Mouse (Mus musculus): ENCODE data around the gene Gm6309.
"Not testable (repeated sequence)": the region's sequence is repeated elsewhere in the genome, so short reads cannot be mapped to it uniquely, and the experiment has no call there.

Gm6309 gene

GRCm38 (mm10) chr5:146170621-146171020, at the start of gene Gm6309:
Gene Gm6309, minus strand, starts transcription at chr5:146170721.
- not testable (repeated sequence) for DNase-seq (ENCODE audit: low read depth, low spot score)

- DNase-seq (ENCODE audit: low read depth, low spot score) = no peak
Observed at GRCm38 (mm10) chr5:146205537-146205936, 35.0 kb upstream of the Gm6309 start.

- DNase-seq (ENCODE audit: low read depth, low spot score) = no peak
Observed at GRCm38 (mm10) chr5:146203921-146204320, 33.4 kb upstream of the Gm6309 start.

GRCm38 (mm10) chr5:146200580-146200979, 30.1 kb upstream of the Gm6309 start:
- DNase-seq (ENCODE audit: low read depth, low spot score) = no peak

GRCm38 (mm10) chr5:146199540-146199939, 29.0 kb upstream of the Gm6309 start:
- DNase-seq (ENCODE audit: low read depth, low spot score) = no peak

GRCm38 (mm10) chr5:146199073-146199472, 28.6 kb upstream of the Gm6309 start:
- no peak for DNase-seq (ENCODE audit: low read depth, low spot score)

- DNase-seq (ENCODE audit: low read depth, low spot score) = no peak
Observed at GRCm38 (mm10) chr5:146193360-146193759, 22.8 kb upstream of the Gm6309 start.

GRCm38 (mm10) chr5:146190501-146191269, 20.2 kb upstream of the Gm6309 start:
- no peak for DNase-seq (ENCODE audit: low read depth, low spot score)

GRCm38 (mm10) chr5:146190093-146190492, 19.6 kb upstream of the Gm6309 start:
- no peak for DNase-seq (ENCODE audit: low read depth, low spot score)

- DNase-seq (ENCODE audit: low read depth, low spot score) = no peak
Observed at GRCm38 (mm10) chr5:146188712-146189111, 18.2 kb upstream of the Gm6309 start.

- DNase-seq (ENCODE audit: low read depth, low spot score) = no peak
Observed at GRCm38 (mm10) chr5:146188144-146188543, 17.6 kb upstream of the Gm6309 start.

- DNase-seq (ENCODE audit: low read depth, low spot score) = peak; percentile 54
Observed at GRCm38 (mm10) chr5:146187441-146187840, 16.9 kb upstream of the Gm6309 start.

- not testable (repeated sequence) for DNase-seq (ENCODE audit: low read depth, low spot score)
Observed at GRCm38 (mm10) chr5:146185204-146185603, 14.7 kb upstream of the Gm6309 start, which contains the start of gene 1700001J03Rik. Gene 1700001J03Rik, minus strand, starts transcription at chr5:146185304.

GRCm38 (mm10) chr5:146172744-146173143, 2.2 kb upstream of the Gm6309 start:
- DNase-seq (ENCODE audit: low read depth, low spot score) = not testable (repeated sequence)

- DNase-seq (ENCODE audit: low read depth, low spot score) = not testable (repeated sequence)
Observed at GRCm38 (mm10) chr5:146160439-146160838, 10.1 kb downstream of the Gm6309 start, which contains the start of gene Gm5565. Gene Gm5565, minus strand, starts transcription at chr5:146160539.

GRCm38 (mm10) chr5:146158326-146158725, 12.2 kb downstream of the Gm6309 start:
- not testable (repeated sequence) for DNase-seq (ENCODE audit: low read depth, low spot score)

GRCm38 (mm10) chr5:146150454-146150853, 20.1 kb downstream of the Gm6309 start:
- no peak for DNase-seq (ENCODE audit: low read depth, low spot score)

GRCm38 (mm10) chr5:146147903-146148302, 22.6 kb downstream of the Gm6309 start:
- DNase-seq (ENCODE audit: low read depth, low spot score) = peak; percentile 8
